Mouse (Mus musculus) midbrain, embryonic 11.5 days (tissue): ENCODE data around the gene Pla2g1b. TPM values are rescaled to one million over a fixed set of nuclear protein-coding genes. Genes with fewer than 3 reads are reported as not detected.

ENCODE experiments used
- ATAC-seq: fragments of 200-750 bp; cut with Nextera tagmentation; 2 replicates; pipeline ENCODE4 v1.8.0; 2017; ENCODE audit warnings: moderate TSS enrichment, moderate library complexity; ENCODE audit not compliant: low FRiP score
- DNase-seq: peaks from one replicate; pipeline ENCODE4 v3.0.0; 2015; ENCODE audit warnings: low spot score; ENCODE audit errors: missing footprints
- H3K27ac ChIP-seq: fragments of 300-500 bp; sonication (generic); 2 replicates; pipeline ENCODE4 v1.5.1; 2014; ENCODE audit warnings: low read depth, low read length
- H3K27me3 ChIP-seq: fragments of 300-500 bp; sonication (generic); 2 replicates; pipeline ENCODE4 v1.6.1; 2014; ENCODE audit warnings: mild to moderate bottlenecking, low read length, moderate library complexity, mixed read lengths; ENCODE audit not compliant: control insufficient read depth, insufficient read depth
- H3K36me3 ChIP-seq: fragments of 300-500 bp; sonication (generic); 2 replicates; pipeline ENCODE4 v1.6.1; 2014; ENCODE audit warnings: mild to moderate bottlenecking, low read length, moderate library complexity, mixed read lengths; ENCODE audit not compliant: control insufficient read depth, insufficient read depth
- H3K4me1 ChIP-seq: fragments of 300-500 bp; sonication (generic); 2 replicates; pipeline ENCODE4 v1.6.1; 2014; ENCODE audit warnings: low read length; ENCODE audit not compliant: control insufficient read depth, insufficient read depth
- H3K4me2 ChIP-seq: fragments of 300-500 bp; sonication (generic); 2 replicates; pipeline ENCODE4 v1.6.1; 2014; ENCODE audit warnings: mild to moderate bottlenecking, moderate library complexity
- H3K4me3 ChIP-seq: fragments of 300-500 bp; sonication (generic); 2 replicates; pipeline ENCODE4 v1.5.1; 2014; ENCODE audit warnings: low read depth, low read length
- H3K9ac ChIP-seq: fragments of 300-500 bp; sonication (generic); 2 replicates; pipeline ENCODE4 v1.6.1; 2014; ENCODE audit warnings: low read length
- H3K9me3 ChIP-seq: fragments of 300-500 bp; sonication (generic); 2 replicates; pipeline ENCODE4 v1.6.1; 2016; ENCODE audit warnings: low read length; ENCODE audit not compliant: control insufficient read depth
- WGBS: fragments of 180-500 bp; shearing (Covaris S2); extraction: QIAGEN DNeasy Blood & Tissue Kit; methylation state at CpG from one replicate; pipeline ENCODE4 v1.1.7; 2014; 5-methylcytosine and 5-hydroxymethylcytosine counted together
- polyA plus RNA-seq: library from polyadenylated mRNA; unstranded; fragments of >200 nt; fragmentation: Nextera tagmentation; extraction: Ambion mirVana; gene quantifications from 2 replicates; pipeline ENCODE4 v1.2.1, GENCODE M21; 2014

The Pla2g1b gene
- polyA plus RNA-seq, 1 experiment from 2014 or later = not detected

- Histone ChIP-seq H3K4me2 (peak overlapping the region; percentile 27; the same call in 1 of the 2 replicates), H3K4me3 (no peak overlapping the region), H3K9me3 (no peaks in the 10 kb centered on the region), H3K27ac (no peak overlapping the region), H3K27me3 (peaks cover 12% of the 10 kb centered on the region), H3K36me3 (no peaks in the 10 kb centered on the region), H3K9ac (no peak overlapping the region), H3K4me1 (peaks cover 16% of the 10 kb centered on the region)
- no peak for DNase-seq
- WGBS = 12% methylated on average over 27 of the region's 27 CpGs
- no peak for ATAC-seq
Observed at GRCm38 (mm10) chr5:115480101-115480500, 14.0 kb downstream of the Pla2g1b start.

GRCm38 (mm10) chr5:115482390-115483265 lies 16.6 kb downstream of the Pla2g1b start:
- Histone ChIP-seq H3K4me2 (peak overlapping the region; percentile 28), H3K9ac (peak overlapping the region; percentile 41; the same call in 1 of the 2 replicates), H3K4me3 (peak overlapping the region; percentile 14; the same call in 1 of the 2 replicates), H3K36me3 (no peaks in the 10 kb centered on the region), H3K4me1 (peaks cover 11% of the 10 kb centered on the region), H3K27ac (no peak overlapping the region), H3K27me3 (peaks cover 12% of the 10 kb centered on the region), H3K9me3 (no peaks in the 10 kb centered on the region)
- ATAC-seq (no peak), DNase-seq (peak; percentile 93)
- 20% methylated on average over 38 of the region's 38 CpGs for WGBS

DNA sequence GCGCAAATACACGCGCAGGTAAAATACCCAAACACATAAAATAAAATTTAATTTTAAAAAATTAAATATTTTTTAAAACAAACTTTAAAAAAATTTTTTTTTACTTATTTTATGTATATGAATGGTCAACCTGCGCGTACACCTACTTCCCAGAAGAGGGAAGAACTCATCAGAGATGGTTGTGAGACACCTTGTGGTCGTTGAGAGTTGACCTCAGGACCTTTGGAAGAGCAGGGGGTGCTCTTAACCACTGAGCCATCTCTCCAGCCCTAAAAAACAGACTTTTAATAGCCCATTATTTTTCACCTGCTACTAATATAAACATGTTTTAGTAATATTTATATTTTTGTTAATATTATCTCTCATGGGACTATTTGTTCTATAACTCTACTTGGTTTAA lies 17.3 kb downstream of the Pla2g1b start:
- H3K9me3 ChIP-seq = no peaks in the 10 kb centered on the region
- H3K27ac ChIP-seq = no peak overlapping the region
- peaks cover 12% of the 10 kb centered on the region for H3K27me3 ChIP-seq
- peaks cover 11% of the 10 kb centered on the region for H3K4me1 ChIP-seq
- no peak overlapping the region for H3K4me3 ChIP-seq
- WGBS = 20% methylated on average over 6 of the region's 6 CpGs
- H3K36me3 ChIP-seq = no peaks in the 10 kb centered on the region
- peak; percentile 87 for DNase-seq
- no peak overlapping the region; the same call in 1 of the 2 replicates for H3K9ac ChIP-seq
- no peak for ATAC-seq
- peak overlapping the region; percentile 28; the same call in 1 of the 2 replicates for H3K4me2 ChIP-seq

- peak; percentile 99 for DNase-seq
- peak within 1 kb of the TSS; percentile 35 for H3K4me3 ChIP-seq
- no peaks in the 10 kb centered on the region for H3K9me3 ChIP-seq
- no peaks in the 10 kb centered on the region for H3K36me3 ChIP-seq
- peak; percentile 87 for ATAC-seq
- peaks cover 12% of the 10 kb centered on the region for H3K27me3 ChIP-seq
- peak within 1 kb of the TSS; percentile 68 for H3K4me2 ChIP-seq
- peaks cover 14% of the 10 kb centered on the region for H3K4me1 ChIP-seq
- peak within 1 kb of the TSS; percentile 35; the same call in 1 of the 2 replicates for H3K27ac ChIP-seq
- peak within 1 kb of the TSS; percentile 66 for H3K9ac ChIP-seq
- WGBS = 9% methylated on average over 30 of the region's 30 CpGs
Observed at GRCm38 (mm10) chr5:115483947-115484920, 18.2 kb downstream of the Pla2g1b start, which contains the start of gene Sirt4. Gene Sirt4, minus strand, starts transcription at chr5:115484725.

DNA sequence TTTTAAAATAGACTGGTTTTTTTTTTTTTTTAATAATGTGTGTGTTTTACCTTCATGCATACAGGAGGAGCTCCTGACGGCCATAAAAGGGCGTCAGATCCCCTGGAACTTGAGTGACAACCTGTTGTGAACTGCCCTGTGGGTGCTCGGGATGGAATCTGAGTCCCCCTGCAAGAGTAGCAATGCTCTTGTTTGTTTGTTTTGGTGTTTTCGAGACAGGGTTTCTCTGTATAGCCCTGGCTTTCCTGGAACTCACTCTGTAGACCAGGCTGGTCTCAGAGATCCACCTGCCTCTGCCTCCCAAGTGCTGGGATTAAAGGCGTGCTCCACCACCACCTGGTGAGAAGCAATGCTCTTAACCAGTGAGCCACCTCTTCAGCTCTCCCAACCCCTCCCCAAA lies 18.9 kb downstream of the Pla2g1b start:
- DNase-seq (peak; percentile 80), ATAC-seq (no peak)
- Histone ChIP-seq H3K4me1 (peaks cover 14% of the 10 kb centered on the region), H3K27ac (no peak overlapping the region), H3K27me3 (peaks cover 6% of the 10 kb centered on the region), H3K36me3 (no peaks in the 10 kb centered on the region), H3K9ac (peak overlapping the region; percentile 57; the same call in 1 of the 2 replicates), H3K4me2 (peak overlapping the region; percentile 68), H3K4me3 (peak overlapping the region; percentile 35; the same call in 1 of the 2 replicates), H3K9me3 (no peaks in the 10 kb centered on the region)
- 82% methylated on average over 5 of the region's 5 CpGs for WGBS

DNA sequence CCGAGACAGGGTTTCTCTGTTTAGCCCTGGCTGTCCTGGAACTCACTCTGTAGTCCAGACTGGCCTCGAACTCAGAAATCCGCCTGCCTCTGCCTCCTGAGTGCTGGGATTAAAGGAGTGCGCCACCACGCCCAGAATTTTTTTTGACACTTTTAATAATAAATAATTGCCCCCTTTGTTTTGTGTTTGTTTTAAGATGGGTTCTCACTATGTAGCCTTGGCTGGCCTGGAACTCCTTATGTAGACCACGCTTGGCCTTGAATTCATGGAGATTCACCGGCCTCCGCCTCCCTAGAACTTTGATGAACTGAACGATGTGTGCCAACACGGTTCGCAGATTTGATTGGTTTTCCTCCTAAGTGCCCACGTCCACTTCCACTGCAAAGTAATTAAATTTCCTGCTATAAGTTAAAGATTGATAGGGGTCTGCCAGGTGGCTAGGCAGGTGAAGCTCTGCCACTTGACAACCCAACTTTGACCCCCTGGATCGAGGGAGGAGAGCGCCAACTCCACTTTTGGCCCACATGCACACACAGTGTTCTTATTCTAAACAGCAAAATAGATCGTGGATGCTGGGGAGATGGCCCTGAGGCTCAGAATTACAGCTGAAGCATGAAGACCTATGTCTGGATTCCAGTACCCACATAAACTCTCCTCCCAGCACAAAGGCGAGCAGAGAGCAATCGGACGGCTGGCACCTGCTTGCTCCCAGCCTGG lies 19.6 kb downstream of the Pla2g1b start:
- no peak for ATAC-seq

DNA sequence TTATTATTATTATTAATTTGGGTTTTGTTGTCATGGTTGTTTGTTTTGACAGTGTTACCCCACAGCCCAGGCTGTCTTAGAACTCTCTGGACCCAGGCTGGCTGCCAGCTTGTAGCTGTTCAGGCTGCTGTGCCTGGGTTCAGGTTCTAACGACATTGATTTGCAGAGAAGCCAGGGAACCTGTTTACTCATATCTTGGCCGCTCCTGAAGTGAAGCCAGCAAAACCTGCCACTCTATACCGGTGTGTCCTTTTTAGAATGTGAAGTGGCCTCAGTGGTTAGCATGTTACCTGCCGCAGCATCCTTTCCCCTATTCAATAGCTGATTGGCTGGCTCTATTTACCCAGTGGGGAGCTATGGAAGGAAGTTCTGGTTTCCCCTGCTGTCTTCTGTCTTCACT lies 20.7 kb downstream of the Pla2g1b start:
- Histone ChIP-seq H3K4me2 (no peak overlapping the region), H3K9ac (no peak overlapping the region; the same call in 1 of the 2 replicates), H3K27ac (no peak overlapping the region), H3K4me1 (peaks cover 18% of the 10 kb centered on the region), H3K9me3 (no peaks in the 10 kb centered on the region), H3K27me3 (0 out of 2 replicates have a peak, but pooled peaks cover 2% of the 10 kb centered on the region), H3K36me3 (no peaks in the 10 kb centered on the region), H3K4me3 (no peak overlapping the region)
- ATAC-seq = no peak
- WGBS = 61% methylated on average over 4 of the region's 4 CpGs
- peak; percentile 60 for DNase-seq

More for the DNA sequence above, 19.6 kb downstream of the Pla2g1b start:
- Histone ChIP-seq H3K4me3 (no peak overlapping the region), H3K27me3 (0 out of 2 replicates have a peak, but pooled peaks cover 5% of the 10 kb centered on the region), H3K9ac (no peak overlapping the region), H3K4me2 (no peak overlapping the region), H3K27ac (no peak overlapping the region), H3K9me3 (no peaks in the 10 kb centered on the region), H3K36me3 (no peaks in the 10 kb centered on the region), H3K4me1 (peaks cover 15% of the 10 kb centered on the region; the same call in 1 of the 2 replicates)
- peak; percentile 51 for DNase-seq
- WGBS = 91% methylated on average over 18 of the region's 18 CpGs

GRCm38 (mm10) chr5:115487353-115487752 lies 21.3 kb downstream of the Pla2g1b start:
- Histone ChIP-seq H3K27ac (no peak overlapping the region), H3K9me3 (no peaks in the 10 kb centered on the region), H3K4me2 (no peak overlapping the region), H3K36me3 (no peaks in the 10 kb centered on the region), H3K4me1 (peaks cover 23% of the 10 kb centered on the region), H3K27me3 (0 out of 2 replicates have a peak, but pooled peaks cover under 1% of the 10 kb centered on the region), H3K4me3 (no peak overlapping the region), H3K9ac (no peak overlapping the region)
- DNase-seq (peak; percentile 74), ATAC-seq (no peak)
- 83% methylated on average over 8 of the region's 8 CpGs for WGBS
